Mouse (Mus musculus): ENCODE measurements at regions not wholly inside any gene's neighbourhood (a gene's known extent, or its start where the extent isn't known, plus 50 kb on each side); places are given as distances from the start of the nearest gene placed in this dataset.
"Not testable (repeated sequence)": the region's sequence is repeated elsewhere in the genome, so short reads cannot be mapped to it uniquely, and the experiment has no call there.

- Histone ChIP-seq H3K4me2 (replicated peaks) (no peak overlapping the region), H3K27ac (no peak overlapping the region), H3K4me3 (replicated peaks) (no peak overlapping the region), H3K9me3 (no peaks in the 10 kb centered on the region), H3K4me1 (replicated peaks) (no peaks in the 10 kb centered on the region), H3K9ac (no peak overlapping the region), H3K36me3 (no peaks in the 10 kb centered on the region), H3K27me3 (replicated peaks) (no peaks in the 10 kb centered on the region)
- 84% methylated on average over 13 of the region's 13 CpGs for WGBS
- ATAC-seq: no peak
Measured at GRCm38 (mm10) chr3:34709553-34709952, 59.3 kb downstream of the Sox2 start.

GRCm38 (mm10) chr3:34712137-34712536, 61.9 kb downstream of the Sox2 start:
- H3K4me1 ChIP-seq (replicated peaks); H3K9ac ChIP-seq; H3K36me3 ChIP-seq; H3K4me2 ChIP-seq (replicated peaks); H3K27me3 ChIP-seq (replicated peaks); H3K27ac ChIP-seq; H3K9me3 ChIP-seq; ATAC-seq; H3K4me3 ChIP-seq (replicated peaks): not testable (repeated sequence)
- WGBS: 87% methylated on average over 7 of the region's 7 CpGs

GRCm38 (mm10) chr3:34722506-34722905, 72.3 kb downstream of the Sox2 start:
- Histone ChIP-seq H3K4me1 (replicated peaks) (no peaks in the 10 kb centered on the region), H3K9ac (no peak overlapping the region), H3K9me3 (no peaks in the 10 kb centered on the region), H3K27ac (no peak overlapping the region), H3K4me2 (replicated peaks) (no peak overlapping the region), H3K4me3 (replicated peaks) (no peak overlapping the region), H3K36me3 (no peaks in the 10 kb centered on the region), H3K27me3 (replicated peaks) (no peaks in the 10 kb centered on the region)
- no peak for ATAC-seq
- 77% methylated on average over 7 of the region's 7 CpGs for WGBS

GRCm38 (mm10) chr3:34726955-34727354, 76.8 kb downstream of the Sox2 start:
- H3K4me3 ChIP-seq (replicated peaks): no peak overlapping the region
- H3K27me3 ChIP-seq (replicated peaks): no peaks in the 10 kb centered on the region
- no peak overlapping the region for H3K4me2 ChIP-seq (replicated peaks)
- no peak overlapping the region for H3K27ac ChIP-seq
- H3K9ac ChIP-seq: no peak overlapping the region
- WGBS: 85% methylated on average over 12 of the region's 12 CpGs
- no peak for ATAC-seq
- no peaks in the 10 kb centered on the region for H3K4me1 ChIP-seq (replicated peaks)
- H3K9me3 ChIP-seq: no peaks in the 10 kb centered on the region
- no peaks in the 10 kb centered on the region for H3K36me3 ChIP-seq

GRCm38 (mm10) chr3:34728282-34728681, 78.1 kb downstream of the Sox2 start:
- Histone ChIP-seq H3K27ac (no peak overlapping the region), H3K36me3 (no peaks in the 10 kb centered on the region), H3K4me2 (replicated peaks) (no peak overlapping the region), H3K4me3 (replicated peaks) (no peak overlapping the region), H3K9ac (no peak overlapping the region), H3K27me3 (replicated peaks) (no peaks in the 10 kb centered on the region), H3K9me3 (no peaks in the 10 kb centered on the region), H3K4me1 (replicated peaks) (no peaks in the 10 kb centered on the region)
- ATAC-seq: no peak

- Histone ChIP-seq H3K4me1 (replicated peaks) (no peaks in the 10 kb centered on the region), H3K27me3 (replicated peaks) (no peaks in the 10 kb centered on the region), H3K4me2 (replicated peaks) (no peak overlapping the region), H3K27ac (no peak overlapping the region), H3K36me3 (no peaks in the 10 kb centered on the region), H3K9me3 (no peaks in the 10 kb centered on the region), H3K4me3 (replicated peaks) (no peak overlapping the region), H3K9ac (no peak overlapping the region)
- no peak for ATAC-seq
- WGBS: 84% methylated on average over 5 of the region's 5 CpGs
Measured at GRCm38 (mm10) chr3:34734966-34735365, 84.8 kb downstream of the Sox2 start.

- H3K36me3 ChIP-seq: no peaks in the 10 kb centered on the region
- H3K4me2 ChIP-seq (replicated peaks): no peak overlapping the region
- H3K27ac ChIP-seq: no peak overlapping the region
- H3K4me1 ChIP-seq (replicated peaks): no peaks in the 10 kb centered on the region
- no peak overlapping the region for H3K4me3 ChIP-seq (replicated peaks)
- no peaks in the 10 kb centered on the region for H3K27me3 ChIP-seq (replicated peaks)
- WGBS: 84% methylated on average over 4 of the region's 4 CpGs
- no peaks in the 10 kb centered on the region for H3K9me3 ChIP-seq
- no peak overlapping the region for H3K9ac ChIP-seq
- no peak for ATAC-seq
Measured at GRCm38 (mm10) chr3:34738001-34738400, 87.8 kb downstream of the Sox2 start.

GRCm38 (mm10) chr3:34738938-34739337, 88.7 kb downstream of the Sox2 start:
- no peak for ATAC-seq

GRCm38 (mm10) chr3:34739693-34740092, 89.5 kb downstream of the Sox2 start:
- Histone ChIP-seq H3K9ac (no peak overlapping the region), H3K27me3 (replicated peaks) (no peaks in the 10 kb centered on the region), H3K36me3 (no peaks in the 10 kb centered on the region), H3K4me3 (replicated peaks) (no peak overlapping the region), H3K9me3 (no peaks in the 10 kb centered on the region), H3K4me2 (replicated peaks) (no peak overlapping the region), H3K4me1 (replicated peaks) (no peaks in the 10 kb centered on the region), H3K27ac (no peak overlapping the region)
- ATAC-seq: peak; percentile 56
- WGBS: 80% methylated on average over 7 of the region's 7 CpGs

More at GRCm38 (mm10) chr3:34738938-34739337, 88.7 kb downstream of the Sox2 start:
- Histone ChIP-seq H3K9ac (no peak overlapping the region), H3K4me3 (replicated peaks) (no peak overlapping the region), H3K27ac (no peak overlapping the region), H3K9me3 (no peaks in the 10 kb centered on the region), H3K27me3 (replicated peaks) (no peaks in the 10 kb centered on the region), H3K36me3 (no peaks in the 10 kb centered on the region), H3K4me2 (replicated peaks) (no peak overlapping the region), H3K4me1 (replicated peaks) (no peaks in the 10 kb centered on the region)
- 43% methylated on average over 7 of the region's 7 CpGs for WGBS

- no peaks in the 10 kb centered on the region for H3K4me1 ChIP-seq (replicated peaks)
- no peak overlapping the region for H3K4me3 ChIP-seq (replicated peaks)
- peak; percentile 65 for ATAC-seq
- no peak overlapping the region for H3K27ac ChIP-seq
- no peak overlapping the region for H3K9ac ChIP-seq
- H3K27me3 ChIP-seq (replicated peaks): no peaks in the 10 kb centered on the region
- no peaks in the 10 kb centered on the region for H3K36me3 ChIP-seq
- H3K4me2 ChIP-seq (replicated peaks): no peak overlapping the region
- 87% methylated on average over 9 of the region's 9 CpGs for WGBS
- H3K9me3 ChIP-seq: no peaks in the 10 kb centered on the region
Measured at GRCm38 (mm10) chr3:34740110-34740509, 89.9 kb downstream of the Sox2 start.

GRCm38 (mm10) chr3:34745181-34745736, 95.1 kb downstream of the Sox2 start:
- Histone ChIP-seq H3K9me3 (no peaks in the 10 kb centered on the region), H3K4me2 (replicated peaks) (no peak overlapping the region), H3K36me3 (no peaks in the 10 kb centered on the region), H3K27me3 (replicated peaks) (no peaks in the 10 kb centered on the region), H3K27ac (no peak overlapping the region), H3K4me1 (replicated peaks) (no peaks in the 10 kb centered on the region), H3K4me3 (replicated peaks) (no peak overlapping the region), H3K9ac (no peak overlapping the region)
- no peak for ATAC-seq
- 80% methylated on average over 5 of the region's 5 CpGs for WGBS

- no peaks in the 10 kb centered on the region for H3K36me3 ChIP-seq
- H3K27ac ChIP-seq: no peak overlapping the region
- peak; percentile 39 for ATAC-seq
- no peak overlapping the region for H3K4me2 ChIP-seq (replicated peaks)
- H3K9me3 ChIP-seq: no peaks in the 10 kb centered on the region
- WGBS: 41% methylated on average over 10 of the region's 10 CpGs
- H3K9ac ChIP-seq: no peak overlapping the region
- H3K4me3 ChIP-seq (replicated peaks): no peak overlapping the region
- no peaks in the 10 kb centered on the region for H3K27me3 ChIP-seq (replicated peaks)
- H3K4me1 ChIP-seq (replicated peaks): no peaks in the 10 kb centered on the region
Measured at GRCm38 (mm10) chr3:34747499-34748093, 97.4 kb downstream of the Sox2 start.

- H3K27ac ChIP-seq: no peak overlapping the region
- no peak for ATAC-seq
- H3K4me3 ChIP-seq (replicated peaks): no peak overlapping the region
- H3K9ac ChIP-seq: no peak overlapping the region
- no peak overlapping the region for H3K4me2 ChIP-seq (replicated peaks)
- no peaks in the 10 kb centered on the region for H3K9me3 ChIP-seq
- no peaks in the 10 kb centered on the region for H3K27me3 ChIP-seq (replicated peaks)
- H3K4me1 ChIP-seq (replicated peaks): no peaks in the 10 kb centered on the region
- 91% methylated on average over 7 of the region's 7 CpGs for WGBS
- no peaks in the 10 kb centered on the region for H3K36me3 ChIP-seq
Measured at GRCm38 (mm10) chr3:34749989-34750388, 99.8 kb downstream of the Sox2 start.

All from intestine, embryonic 15.5 days (tissue).